Mouse (Mus musculus): ENCODE measurements at regions not wholly inside any gene's neighbourhood (a gene's known extent, or its start where the extent isn't known, plus 50 kb on each side); places are given as distances from the start of the nearest gene placed in this dataset.

DNA sequence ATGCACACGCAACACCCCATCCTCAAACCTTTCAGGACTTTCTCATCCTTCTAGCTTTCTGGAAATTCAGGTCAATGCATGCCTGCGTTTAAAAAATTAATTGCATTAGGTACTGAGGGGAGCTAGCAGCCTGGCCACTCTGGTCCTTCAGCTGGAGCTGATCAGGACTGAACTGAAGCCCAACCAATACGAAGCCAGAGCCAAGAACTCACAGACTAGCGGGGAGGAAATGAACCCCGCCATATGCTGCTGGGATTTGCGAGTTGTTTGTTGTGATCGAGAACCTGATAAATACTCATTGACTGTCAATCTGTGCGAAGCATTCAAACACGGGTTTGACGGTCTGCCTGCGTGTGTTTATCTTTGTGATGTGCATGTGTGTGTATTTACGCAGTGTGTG, 177.2 kb upstream of the Rora start:
- no peak overlapping the region for H3K4me2 ChIP-seq
- ATAC-seq (replicated peaks; ENCODE audit: insufficient number of reproducible peaks, insufficient read depth, low FRiP score, low read depth), result no peak
- H3K36me3 ChIP-seq, result no peaks in the 10 kb centered on the region
- no peaks in the 10 kb centered on the region for H3K9me3 ChIP-seq (replicated peaks)
- H3K4me1 ChIP-seq (replicated peaks), result 0 out of 2 replicates have a peak, but pooled peaks cover 3% of the 10 kb centered on the region
- H3K27me3 ChIP-seq, result no peaks in the 10 kb centered on the region
- H3K9ac ChIP-seq, result no peak overlapping the region
- H3K4me3 ChIP-seq, result no peak overlapping the region
- WGBS, result 82% methylated on average over 12 of the region's 12 CpGs
- no peak overlapping the region for H3K27ac ChIP-seq

DNA sequence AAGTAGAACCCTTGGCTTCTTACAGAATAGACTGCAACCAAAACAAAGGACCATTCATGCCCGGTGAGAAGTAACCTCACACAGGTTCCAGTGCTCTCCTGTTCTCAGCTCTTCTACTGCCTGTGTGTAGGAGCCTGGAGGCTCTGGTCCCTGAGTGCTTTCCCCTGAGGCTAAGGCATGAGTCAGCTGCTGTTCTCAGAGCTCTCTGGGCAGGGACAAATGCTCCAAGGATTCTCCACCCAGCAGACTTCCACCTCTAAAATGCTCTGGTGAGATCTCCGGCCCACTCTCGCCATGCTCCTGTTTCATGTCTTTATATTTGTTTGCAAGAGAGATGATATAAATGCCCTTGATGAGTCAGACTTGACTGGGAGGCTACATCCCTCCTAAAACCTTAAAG, 176.1 kb upstream of the Rora start:
- no peak for ATAC-seq (replicated peaks; ENCODE audit: insufficient number of reproducible peaks, insufficient read depth, low FRiP score, low read depth)
- Histone ChIP-seq H3K9me3 (replicated peaks) (no peaks in the 10 kb centered on the region), H3K4me1 (replicated peaks) (0 out of 2 replicates have a peak, but pooled peaks cover 3% of the 10 kb centered on the region), H3K4me2 (no peak overlapping the region), H3K36me3 (no peaks in the 10 kb centered on the region), H3K27me3 (no peaks in the 10 kb centered on the region), H3K4me3 (no peak overlapping the region), H3K9ac (no peak overlapping the region), H3K27ac (no peak overlapping the region)
- WGBS, result 79% methylated on average over 3 of the region's 3 CpGs

DNA sequence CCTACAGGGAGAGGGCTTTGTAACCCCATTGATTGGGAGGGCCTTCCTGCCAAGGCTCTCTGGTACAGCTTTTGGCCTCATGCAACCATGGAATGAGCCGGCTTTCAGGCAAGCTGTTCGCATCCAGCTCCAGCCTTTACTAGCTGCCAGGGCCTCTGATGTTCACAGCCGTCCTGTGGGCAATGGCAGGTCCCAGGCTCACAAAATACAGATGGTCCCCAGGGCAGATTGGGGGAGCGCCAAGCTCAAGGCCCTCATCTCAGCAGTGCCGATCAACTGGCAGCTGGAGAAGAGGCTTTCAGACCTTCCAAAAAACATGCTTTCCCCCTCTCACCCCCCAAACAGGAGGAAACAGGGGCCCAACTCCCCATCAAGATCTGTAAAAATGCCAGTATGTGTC, 166.9 kb upstream of the Rora start:
- 74% methylated on average over 5 of the region's 5 CpGs for WGBS
- Histone ChIP-seq H3K9me3 (replicated peaks) (no peaks in the 10 kb centered on the region), H3K36me3 (no peaks in the 10 kb centered on the region), H3K4me3 (no peak overlapping the region), H3K4me1 (replicated peaks) (no peaks in the 10 kb centered on the region), H3K9ac (no peak overlapping the region), H3K27me3 (no peaks in the 10 kb centered on the region), H3K4me2 (no peak overlapping the region), H3K27ac (no peak overlapping the region)
- no peak for ATAC-seq (replicated peaks; ENCODE audit: insufficient number of reproducible peaks, insufficient read depth, low FRiP score, low read depth)

DNA sequence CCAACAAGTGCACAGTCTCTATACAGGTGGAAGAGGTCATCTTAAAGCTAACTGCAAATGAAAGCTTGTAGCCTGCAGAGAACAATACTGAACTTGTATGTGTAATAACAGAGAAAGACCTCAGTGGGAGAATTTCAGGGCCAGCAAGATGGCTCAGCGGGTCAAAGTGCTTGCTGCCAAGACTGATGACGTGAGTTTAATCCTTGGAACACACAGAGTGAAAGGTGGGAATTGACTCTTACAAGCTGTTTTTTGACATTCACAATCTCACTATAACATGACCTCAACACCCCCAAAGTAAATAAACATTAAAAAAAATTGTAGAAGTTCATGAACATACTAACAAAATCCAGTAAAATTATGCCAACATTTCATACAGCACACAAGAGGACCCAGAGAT, 162.4 kb upstream of the Rora start:
- 78% methylated on average over 2 of the region's 2 CpGs for WGBS
- H3K27me3 ChIP-seq, result no peaks in the 10 kb centered on the region
- H3K9me3 ChIP-seq (replicated peaks), result no peaks in the 10 kb centered on the region
- ATAC-seq (replicated peaks; ENCODE audit: insufficient number of reproducible peaks, insufficient read depth, low FRiP score, low read depth), result no peak
- no peak overlapping the region for H3K4me3 ChIP-seq
- no peak overlapping the region for H3K27ac ChIP-seq
- no peak overlapping the region for H3K4me2 ChIP-seq
- H3K4me1 ChIP-seq (replicated peaks), result no peaks in the 10 kb centered on the region
- H3K9ac ChIP-seq, result no peak overlapping the region
- H3K36me3 ChIP-seq, result no peaks in the 10 kb centered on the region

DNA sequence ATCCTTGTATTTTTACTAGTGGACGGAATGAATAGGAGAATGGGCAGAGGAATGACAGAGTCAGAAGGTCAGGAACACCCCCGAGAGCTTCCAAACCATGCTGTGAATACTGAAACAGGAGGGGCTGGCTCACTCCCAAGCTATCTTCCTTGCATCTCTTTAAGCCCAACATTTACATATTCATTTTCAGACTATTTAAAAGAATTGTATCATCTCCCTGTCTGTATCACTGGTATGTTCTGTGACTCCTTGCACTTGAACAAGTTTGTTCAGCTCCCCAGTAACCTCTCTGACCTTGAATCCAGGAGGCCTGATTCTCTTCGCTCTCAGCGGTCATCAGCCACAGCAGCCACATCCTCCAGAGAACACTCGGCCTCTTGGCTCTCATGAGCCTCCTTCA, 132.4 kb upstream of the Rora start:
- H3K27me3 ChIP-seq, result no peaks in the 10 kb centered on the region
- no peaks in the 10 kb centered on the region for H3K4me1 ChIP-seq (replicated peaks)
- ATAC-seq (replicated peaks; ENCODE audit: insufficient number of reproducible peaks, insufficient read depth, low FRiP score, low read depth), result no peak
- WGBS, result 53% methylated on average over 5 of the region's 5 CpGs
- no peak overlapping the region for H3K9ac ChIP-seq
- H3K27ac ChIP-seq, result no peak overlapping the region
- H3K9me3 ChIP-seq (replicated peaks), result no peaks in the 10 kb centered on the region
- H3K36me3 ChIP-seq, result no peaks in the 10 kb centered on the region
- H3K4me2 ChIP-seq, result no peak overlapping the region
- H3K4me3 ChIP-seq, result no peak overlapping the region

DNA sequence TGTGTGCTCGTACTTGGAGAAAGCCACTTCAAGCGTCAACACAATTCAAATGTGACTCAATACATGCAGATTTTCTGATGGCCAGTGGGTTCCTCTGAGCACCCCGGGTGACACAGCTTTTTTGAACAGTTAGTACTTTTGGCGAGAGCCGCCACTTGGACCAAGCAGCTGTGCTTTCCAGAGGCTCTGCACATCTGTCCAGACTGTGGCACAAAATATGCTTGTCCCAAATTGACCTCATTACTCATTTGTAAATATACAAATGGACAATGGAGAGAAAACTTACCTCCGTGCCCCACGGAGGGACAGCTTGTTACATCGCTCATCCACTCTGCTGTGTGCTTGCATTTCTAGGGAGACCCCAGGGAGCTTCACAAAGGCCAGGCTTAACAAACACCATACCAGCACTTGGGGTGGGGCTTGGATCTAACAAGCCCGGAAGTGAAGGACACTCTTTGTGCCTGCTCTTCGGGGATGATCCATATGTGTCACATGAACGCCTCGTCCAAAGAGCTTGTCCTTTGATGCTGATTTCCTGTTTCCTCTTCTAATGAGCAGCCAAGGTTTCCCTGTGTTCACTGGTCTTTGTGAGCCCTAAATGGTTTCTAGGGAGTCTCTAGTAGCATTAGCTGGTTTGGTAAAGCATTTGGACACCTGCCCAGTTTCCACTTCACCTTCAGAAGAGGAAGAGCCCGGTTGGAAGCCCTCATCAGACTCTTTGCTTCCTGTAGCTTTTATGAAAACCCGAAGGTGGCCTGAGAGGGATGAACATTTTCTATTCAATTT, 91.6 kb upstream of the Rora start:
- Histone ChIP-seq H3K9me3 (replicated peaks) (no peaks in the 10 kb centered on the region), H3K9ac (no peak overlapping the region), H3K27ac (no peak overlapping the region), H3K4me3 (no peak overlapping the region), H3K27me3 (no peaks in the 10 kb centered on the region), H3K4me2 (no peak overlapping the region), H3K36me3 (no peaks in the 10 kb centered on the region), H3K4me1 (replicated peaks) (no peaks in the 10 kb centered on the region)
- ATAC-seq (replicated peaks; ENCODE audit: insufficient number of reproducible peaks, insufficient read depth, low FRiP score, low read depth), result no peak
- WGBS, result 65% methylated on average over 14 of the region's 14 CpGs

DNA sequence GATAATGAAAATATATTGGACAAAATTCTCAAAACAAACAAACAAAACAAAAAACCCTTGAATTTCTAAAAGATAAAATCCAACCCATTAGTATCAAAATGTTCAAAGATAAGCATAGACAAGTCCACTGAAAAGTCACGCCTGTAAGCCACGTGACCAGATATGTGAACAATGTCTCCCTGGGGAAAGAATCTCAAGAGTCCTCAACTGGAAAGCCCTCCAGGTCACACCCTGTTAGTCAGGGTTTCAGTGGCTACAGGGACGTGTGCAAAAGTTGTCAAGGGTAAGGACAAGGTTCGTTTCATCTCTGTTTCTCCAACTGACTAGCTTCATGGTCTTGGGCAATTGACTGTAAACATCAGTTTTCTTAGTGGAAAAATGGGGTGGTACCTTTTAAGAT, 90.4 kb upstream of the Rora start:
- H3K4me1 ChIP-seq (replicated peaks), result no peaks in the 10 kb centered on the region
- H3K27ac ChIP-seq, result no peak overlapping the region
- H3K27me3 ChIP-seq, result no peaks in the 10 kb centered on the region
- no peaks in the 10 kb centered on the region for H3K36me3 ChIP-seq
- no peak overlapping the region for H3K9ac ChIP-seq
- whole genome bisulfite sequencing, result 47% methylated on average over 4 of the region's 4 CpGs
- H3K4me3 ChIP-seq, result no peak overlapping the region
- no peak for ATAC-seq (replicated peaks; ENCODE audit: insufficient number of reproducible peaks, insufficient read depth, low FRiP score, low read depth)
- H3K4me2 ChIP-seq, result no peak overlapping the region
- H3K9me3 ChIP-seq (replicated peaks), result no peaks in the 10 kb centered on the region

DNA sequence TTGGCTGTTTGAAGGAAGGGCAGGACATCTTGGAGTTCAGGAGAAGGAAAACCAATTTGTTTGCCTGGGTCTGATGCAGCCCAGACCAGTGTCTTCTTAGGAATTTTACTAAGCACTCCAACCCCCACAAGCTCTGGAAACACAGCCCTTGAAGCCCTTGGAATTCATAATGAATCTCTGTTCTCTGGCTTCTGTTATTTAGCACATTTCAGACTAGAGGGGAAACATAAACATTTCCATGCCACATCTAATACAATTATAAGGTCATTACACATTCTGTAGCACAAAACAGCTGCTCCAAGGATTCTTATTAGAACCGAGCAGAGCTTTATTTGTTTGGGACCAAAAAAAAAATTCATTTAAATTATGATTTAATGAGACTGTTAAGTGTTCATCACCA, 67.8 kb upstream of the Rora start:
- H3K4me3 ChIP-seq, result no peak overlapping the region
- H3K4me2 ChIP-seq, result no peak overlapping the region
- no peaks in the 10 kb centered on the region for H3K9me3 ChIP-seq (replicated peaks)
- no peaks in the 10 kb centered on the region for H3K27me3 ChIP-seq
- ATAC-seq (replicated peaks; ENCODE audit: insufficient number of reproducible peaks, insufficient read depth, low FRiP score, low read depth), result no peak
- 43% methylated on average over 1 of the region's 1 CpGs for WGBS
- 0 out of 2 replicates have a peak, but pooled peaks cover 4% of the 10 kb centered on the region for H3K4me1 ChIP-seq (replicated peaks)
- H3K27ac ChIP-seq, result no peak overlapping the region
- no peak overlapping the region for H3K9ac ChIP-seq
- H3K36me3 ChIP-seq, result no peaks in the 10 kb centered on the region

DNA sequence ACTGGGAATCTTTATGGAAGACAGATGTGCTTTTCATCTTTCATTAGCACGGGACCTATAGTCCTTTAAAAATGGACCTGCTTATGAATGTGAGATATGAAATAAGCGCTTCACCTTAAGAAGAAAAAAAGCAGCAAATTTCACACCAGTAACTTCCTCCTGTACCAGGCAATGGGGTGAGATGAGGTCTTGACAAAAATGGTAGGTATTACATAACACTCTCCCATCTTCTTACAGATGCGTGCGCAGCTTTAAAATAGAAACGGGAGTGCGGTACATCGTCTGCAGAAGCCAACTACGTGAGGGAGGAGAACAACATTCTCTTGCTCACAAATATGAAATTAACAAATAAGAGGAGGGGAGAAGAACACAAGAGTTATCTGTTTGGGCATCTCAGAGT, 62.6 kb upstream of the Rora start:
- Histone ChIP-seq H3K36me3 (no peaks in the 10 kb centered on the region), H3K4me2 (no peak overlapping the region), H3K4me3 (no peak overlapping the region), H3K4me1 (replicated peaks) (no peaks in the 10 kb centered on the region), H3K27ac (no peak overlapping the region), H3K9ac (no peak overlapping the region), H3K27me3 (no peaks in the 10 kb centered on the region), H3K9me3 (replicated peaks) (no peaks in the 10 kb centered on the region)
- WGBS, result 87% methylated on average over 8 of the region's 8 CpGs
- no peak for ATAC-seq (replicated peaks; ENCODE audit: insufficient number of reproducible peaks, insufficient read depth, low FRiP score, low read depth)

DNA sequence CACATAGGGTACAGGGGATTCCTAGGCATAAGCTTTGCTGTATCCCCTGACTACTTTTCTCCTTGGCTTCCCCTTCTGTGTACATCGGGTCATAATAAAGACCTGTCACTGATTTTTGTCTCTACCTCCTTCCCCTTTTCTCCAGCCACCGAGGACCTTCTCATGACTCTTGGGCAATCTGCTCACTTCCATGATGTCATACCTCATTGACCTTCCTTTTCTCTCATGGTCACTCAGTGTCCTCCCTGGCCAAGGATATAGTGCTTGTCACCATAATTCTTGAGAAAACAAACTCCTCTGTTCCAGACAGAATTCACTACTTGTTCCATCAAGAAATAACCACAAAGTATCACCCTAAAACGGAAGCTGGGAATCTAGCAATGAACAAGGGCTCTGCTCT, 60.6 kb upstream of the Rora start:
- Histone ChIP-seq H3K9me3 (replicated peaks) (no peaks in the 10 kb centered on the region), H3K4me3 (no peak overlapping the region), H3K9ac (no peak overlapping the region), H3K36me3 (no peaks in the 10 kb centered on the region), H3K27ac (no peak overlapping the region), H3K27me3 (no peaks in the 10 kb centered on the region), H3K4me2 (no peak overlapping the region), H3K4me1 (replicated peaks) (no peaks in the 10 kb centered on the region)
- 83% methylated on average over 3 of the region's 3 CpGs for WGBS
- ATAC-seq (replicated peaks; ENCODE audit: insufficient number of reproducible peaks, insufficient read depth, low FRiP score, low read depth), result no peak

DNA sequence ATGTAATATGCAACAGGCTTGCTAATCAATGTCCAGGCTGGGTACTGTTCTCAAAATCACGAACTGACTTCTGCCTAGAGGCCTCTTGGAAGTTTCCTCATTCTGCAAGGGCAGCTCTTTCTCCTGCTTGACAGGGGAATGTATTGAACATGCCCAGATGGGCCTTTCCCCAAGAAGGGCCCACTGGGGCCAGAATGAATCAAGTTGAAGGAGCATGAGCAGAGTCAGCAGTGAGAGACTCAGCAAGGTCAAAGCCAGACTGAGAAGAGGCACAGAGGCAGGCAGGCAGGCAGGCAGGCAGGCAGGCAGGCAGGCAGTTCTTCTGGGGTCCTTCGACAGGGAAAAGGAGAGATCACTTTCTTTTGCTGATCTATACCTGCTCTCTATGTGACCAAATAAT, 59.0 kb upstream of the Rora start:
- H3K4me1 ChIP-seq (replicated peaks), result no peaks in the 10 kb centered on the region
- no peaks in the 10 kb centered on the region for H3K36me3 ChIP-seq
- no peak overlapping the region for H3K27ac ChIP-seq
- H3K27me3 ChIP-seq, result no peaks in the 10 kb centered on the region
- WGBS, result 61% methylated on average over 2 of the region's 2 CpGs
- no peak overlapping the region for H3K9ac ChIP-seq
- no peaks in the 10 kb centered on the region for H3K9me3 ChIP-seq (replicated peaks)
- no peak overlapping the region for H3K4me3 ChIP-seq
- ATAC-seq (replicated peaks; ENCODE audit: insufficient number of reproducible peaks, insufficient read depth, low FRiP score, low read depth), result no peak
- H3K4me2 ChIP-seq, result no peak overlapping the region

Data from heart, embryonic 15.5 days (tissue).